Mouse (Mus musculus) ES-Bruce4 (cell line): ENCODE data around the gene Ola1.

Experiments used
- CTCF ChIP-seq: IDR thresholded peaks from one replicate; pipeline ENCODE4 v1.8.1; 2011; ENCODE audit warnings: low read depth, low read length
- EP300 ChIP-seq: IDR thresholded peaks from 2 replicates; pipeline ENCODE4 v1.6.1; 2011; ENCODE audit warnings: low read depth, low read length; ENCODE audit not compliant: insufficient read depth
- POLR2A ChIP-seq: IDR thresholded peaks from one replicate; pipeline ENCODE4 v1.8.1; 2011; ENCODE audit warnings: low read length; ENCODE audit not compliant: insufficient read depth

GRCm38 (mm10) chr2:73050401-73050800 lies 168.3 kb downstream of the Ola1 start:
- no peak for TF ChIP-seq CTCF
- TF ChIP-seq POLR2A = no peak
- TF ChIP-seq EP300 = no peak
